Mouse (Mus musculus) embryonic facial prominence, embryonic 15.5 days (tissue): Measurements from ENCODE around the gene Arhgap28. TPM values are rescaled to one million over a fixed set of nuclear protein-coding genes. Genes with fewer than 3 reads are reported as not detected.

Experiments
- ATAC-seq: fragments of 200-750 bp; cut with Nextera tagmentation; 2 replicates; pipeline ENCODE4 v1.8.0; 2017; ENCODE audit warnings: low read depth, moderate TSS enrichment; ENCODE audit not compliant: insufficient number of reproducible peaks, low FRiP score, low TSS enrichment
- H3K27ac ChIP-seq: fragments of 300-500 bp; sonication (generic); replicated peaks from 2 replicates; pipeline ENCODE4 v1.5.1; 2015; ENCODE audit warnings: mild to moderate bottlenecking, inconsistent platforms
- H3K27me3 ChIP-seq: fragments of 300-500 bp; sonication (generic); 2 replicates; pipeline ENCODE4 v1.6.1; 2015; ENCODE audit warnings: inconsistent platforms
- H3K36me3 ChIP-seq: fragments of 300-500 bp; sonication (generic); 2 replicates; pipeline ENCODE4 v1.6.1; 2015; ENCODE audit warnings: mild to moderate bottlenecking, inconsistent platforms
- H3K4me1 ChIP-seq: fragments of 300-500 bp; sonication (generic); 2 replicates; pipeline ENCODE4 v1.6.1; 2015; ENCODE audit warnings: inconsistent platforms
- H3K4me2 ChIP-seq: fragments of 300-500 bp; sonication (generic); replicated peaks from 2 replicates; pipeline ENCODE4 v1.6.1; 2015; ENCODE audit warnings: mild to moderate bottlenecking, inconsistent platforms
- H3K4me3 ChIP-seq: fragments of 300-500 bp; sonication (generic); replicated peaks from 2 replicates; pipeline ENCODE4 v1.5.1; 2015; ENCODE audit warnings: mild to moderate bottlenecking, inconsistent platforms
- H3K9ac ChIP-seq: fragments of 300-500 bp; sonication (generic); 2 replicates; pipeline ENCODE4 v1.6.1; 2015; ENCODE audit warnings: inconsistent platforms
- H3K9me3 ChIP-seq: fragments of 300-500 bp; sonication (generic); replicated peaks from 2 replicates; pipeline ENCODE4 v1.6.1; 2016; ENCODE audit warnings: inconsistent platforms
- WGBS: fragments of 180-500 bp; shearing (Covaris S2); methylation state at CpG from one replicate; pipeline ENCODE4 v1.1.7; 2015; 5-methylcytosine and 5-hydroxymethylcytosine counted together
- polyA plus RNA-seq: library from polyadenylated mRNA; unstranded; fragments of >200 nt; fragmentation: Nextera tagmentation; extraction: Ambion mirVana; gene quantifications from 2 replicates; pipeline ENCODE4 v1.2.1, GENCODE M21; 2015

The Arhgap28 gene
- polyA plus RNA-seq = 47.3 and 48.6 TPM in 2 replicates

DNA sequence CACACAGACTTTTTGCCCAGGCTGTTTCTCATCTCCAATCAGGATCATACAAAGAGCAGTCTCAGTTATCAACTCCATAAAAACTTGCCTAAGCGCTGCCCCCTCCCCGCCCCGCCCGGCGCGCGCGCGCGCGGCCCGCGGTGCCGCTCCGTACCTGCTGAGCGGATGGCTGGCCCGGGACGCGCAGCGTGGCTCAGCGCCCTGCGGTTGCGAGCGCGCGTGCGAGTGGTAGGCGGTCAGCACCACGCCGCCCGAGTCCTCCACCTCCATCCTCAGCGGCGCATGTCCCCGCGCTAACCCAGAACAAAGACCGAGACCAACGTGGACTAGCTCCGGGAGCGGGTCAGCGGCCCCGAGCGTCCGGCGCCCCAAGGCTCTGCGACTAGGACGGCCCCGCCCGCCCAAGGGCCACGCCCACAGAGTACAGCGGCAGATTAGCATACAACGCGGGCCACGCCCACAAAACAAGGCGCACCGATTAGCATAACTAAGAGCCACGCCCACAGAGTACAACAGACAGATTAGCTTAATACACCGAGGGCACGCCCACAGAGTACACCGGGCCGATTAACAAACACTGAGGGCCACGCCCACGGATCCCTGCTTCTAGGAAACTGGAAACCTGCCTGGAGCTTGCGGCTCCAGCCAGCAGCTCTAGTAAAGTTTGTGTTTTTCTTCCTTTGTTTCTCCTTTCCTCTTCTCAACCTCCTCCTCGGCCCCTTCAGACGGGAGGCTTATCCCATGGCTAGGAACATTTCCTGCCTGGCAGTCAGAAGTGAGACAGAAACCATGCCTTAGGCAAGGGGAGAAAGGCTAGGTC, at the start of gene Arhgap28:
Arhgap28 (minus strand) TSS at position 380 of the 820 bp plus-strand sequence.
- no peaks in the 10 kb centered on the region for H3K36me3 ChIP-seq
- H3K27ac ChIP-seq = peak within 1 kb of the TSS; percentile 96
- ATAC-seq = peak; percentile 93
- no peaks in the 10 kb centered on the region for H3K9me3 ChIP-seq
- peak within 1 kb of the TSS; percentile 72 for H3K4me2 ChIP-seq
- H3K27me3 ChIP-seq = no peaks in the 10 kb centered on the region
- peak within 1 kb of the TSS; percentile 72 for H3K4me3 ChIP-seq
- peak within 1 kb of the TSS; percentile 68 for H3K9ac ChIP-seq
- H3K4me1 ChIP-seq = peaks cover 25% of the 10 kb centered on the region
- under 1% methylated on average over 65 of the region's 65 CpGs for WGBS

DNA sequence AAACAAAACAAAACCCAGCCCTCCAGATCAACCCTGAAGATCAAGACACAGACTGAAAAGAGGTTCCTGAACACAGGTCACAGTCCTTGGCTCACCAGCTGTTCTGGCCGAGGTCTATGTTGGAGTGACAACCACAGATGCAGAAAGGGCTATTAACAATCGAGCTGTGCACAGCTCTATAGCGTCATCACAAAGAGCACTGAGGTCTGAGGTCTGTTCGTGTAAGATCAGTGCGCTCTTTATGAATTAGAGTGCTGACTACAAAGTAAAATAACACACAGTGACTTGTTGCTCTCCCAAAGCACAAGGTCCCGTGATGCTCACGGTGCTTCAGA, 42.4 kb upstream of the Arhgap28 start:
- no peak overlapping the region for H3K4me3 ChIP-seq
- H3K36me3 ChIP-seq = no peaks in the 10 kb centered on the region
- H3K27ac ChIP-seq = peak overlapping the region; percentile 86
- no peak overlapping the region for H3K4me2 ChIP-seq
- 47% methylated on average over 7 of the region's 7 CpGs for WGBS
- no peak overlapping the region for H3K9ac ChIP-seq
- H3K27me3 ChIP-seq = no peaks in the 10 kb centered on the region
- peaks cover 7% of the 10 kb centered on the region for H3K4me1 ChIP-seq
- peak; percentile 69; the same call in 1 of the 2 replicates for ATAC-seq
- H3K9me3 ChIP-seq = no peaks in the 10 kb centered on the region

DNA sequence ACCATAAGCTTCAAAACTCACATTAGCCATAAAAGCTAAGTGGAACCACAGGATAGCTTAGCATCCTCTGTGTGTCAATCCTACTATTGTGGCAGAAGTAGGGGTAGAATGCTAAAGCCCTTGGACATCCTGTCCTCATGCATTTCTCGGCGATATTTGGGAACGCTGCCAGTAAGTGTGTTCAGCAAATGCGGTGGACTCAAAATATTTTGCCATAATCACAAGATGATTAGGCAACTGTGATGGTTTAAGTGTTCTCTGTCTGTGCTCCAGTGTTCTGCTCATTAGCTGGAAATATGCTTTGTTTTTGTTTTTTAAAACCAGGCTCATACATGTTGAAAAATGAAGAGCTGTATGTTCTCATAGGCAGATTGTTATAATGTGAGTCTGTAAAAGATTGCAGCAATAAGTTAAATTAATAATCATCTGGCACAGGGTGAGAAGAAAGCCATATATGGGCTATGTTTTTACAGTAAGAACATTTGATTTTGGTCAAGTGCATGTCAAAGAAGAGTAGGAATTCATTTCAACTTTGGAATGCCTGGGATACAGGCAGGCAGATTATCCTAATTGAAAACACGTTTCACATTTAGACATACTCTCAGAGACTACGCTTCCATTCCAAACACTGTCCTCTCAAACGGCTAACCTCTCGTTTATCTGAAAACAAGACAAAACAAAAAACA, 41.9 kb upstream of the Arhgap28 start:
- peaks cover 7% of the 10 kb centered on the region for H3K4me1 ChIP-seq
- no peak overlapping the region for H3K9ac ChIP-seq
- peak overlapping the region; percentile 86 for H3K27ac ChIP-seq
- peak; percentile 69 for ATAC-seq
- H3K4me2 ChIP-seq = no peak overlapping the region
- no peak overlapping the region for H3K4me3 ChIP-seq
- H3K9me3 ChIP-seq = no peaks in the 10 kb centered on the region
- H3K27me3 ChIP-seq = no peaks in the 10 kb centered on the region
- 21% methylated on average over 8 of the region's 8 CpGs for WGBS
- H3K36me3 ChIP-seq = no peaks in the 10 kb centered on the region

GRCm38 (mm10) chr17:68042377-68042776, 38.5 kb upstream of the Arhgap28 start:
- 96% methylated on average over 4 of the region's 4 CpGs for WGBS
- no peaks in the 10 kb centered on the region for H3K9me3 ChIP-seq
- H3K9ac ChIP-seq = no peak overlapping the region
- no peak overlapping the region for H3K4me3 ChIP-seq
- H3K27ac ChIP-seq = no peak overlapping the region
- peaks cover 7% of the 10 kb centered on the region for H3K4me1 ChIP-seq
- H3K4me2 ChIP-seq = no peak overlapping the region
- H3K36me3 ChIP-seq = no peaks in the 10 kb centered on the region
- no peaks in the 10 kb centered on the region for H3K27me3 ChIP-seq
- ATAC-seq = no peak

DNA sequence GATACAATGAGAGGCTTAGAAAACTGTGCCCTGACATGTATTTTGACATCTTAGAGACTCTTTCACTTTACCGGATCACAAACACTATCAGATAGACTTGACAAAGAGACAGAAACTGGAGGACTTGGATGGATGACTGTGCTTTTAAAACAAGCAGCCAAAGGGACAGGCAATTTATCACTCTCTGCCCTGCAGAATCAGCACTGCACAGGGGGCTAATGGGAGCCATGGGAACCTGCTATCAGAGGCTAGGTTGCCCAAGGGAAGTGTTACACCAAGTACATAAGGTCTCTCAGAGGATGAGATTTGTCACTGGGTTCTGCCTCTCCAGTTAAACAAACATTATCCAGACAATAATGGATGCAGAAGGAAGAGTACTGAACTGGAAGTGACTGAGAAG, 33.1 kb upstream of the Arhgap28 start:
- Histone ChIP-seq H3K4me2 (no peak overlapping the region), H3K9ac (no peak overlapping the region), H3K27me3 (no peaks in the 10 kb centered on the region), H3K36me3 (no peaks in the 10 kb centered on the region), H3K9me3 (no peaks in the 10 kb centered on the region), H3K4me3 (no peak overlapping the region), H3K27ac (no peak overlapping the region), H3K4me1 (no peaks in the 10 kb centered on the region)
- ATAC-seq = no peak
- 76% methylated on average over 1 of the region's 1 CpGs for whole genome bisulfite sequencing

- no peak overlapping the region for H3K4me2 ChIP-seq
- no peaks in the 10 kb centered on the region for H3K4me1 ChIP-seq
- no peak overlapping the region for H3K4me3 ChIP-seq
- no peak overlapping the region for H3K9ac ChIP-seq
- no peaks in the 10 kb centered on the region for H3K36me3 ChIP-seq
- 82% methylated on average over 5 of the region's 5 CpGs for WGBS
- H3K27ac ChIP-seq = no peak overlapping the region
- H3K9me3 ChIP-seq = no peaks in the 10 kb centered on the region
- no peaks in the 10 kb centered on the region for H3K27me3 ChIP-seq
- ATAC-seq = no peak
These were observed 25.6 kb upstream of the Arhgap28 start for GRCm38 (mm10) chr17:68029495-68029894.

DNA sequence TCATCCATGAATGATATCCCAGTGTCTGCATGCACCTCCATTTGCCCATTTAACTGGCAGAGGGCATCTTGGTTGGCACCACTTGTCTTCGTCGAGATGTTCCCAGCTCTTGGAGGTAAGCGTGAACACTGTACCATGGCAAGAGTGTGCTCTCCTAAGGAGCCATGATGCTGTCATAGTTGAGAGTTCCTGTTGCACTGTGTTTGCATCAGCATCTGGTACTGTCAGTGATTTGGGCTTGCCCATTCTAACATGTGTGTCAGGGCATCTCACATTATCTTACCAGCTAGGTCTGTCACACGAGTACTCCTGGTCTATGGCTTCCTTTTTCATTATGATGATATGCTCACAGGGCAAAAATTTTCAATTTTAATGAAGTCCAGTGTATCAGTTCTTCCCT, 24.6 kb upstream of the Arhgap28 start:
- no peak for ATAC-seq
- Histone ChIP-seq H3K9me3 (no peaks in the 10 kb centered on the region), H3K27me3 (no peaks in the 10 kb centered on the region), H3K4me1 (no peaks in the 10 kb centered on the region), H3K4me3 (no peak overlapping the region), H3K4me2 (no peak overlapping the region), H3K9ac (no peak overlapping the region), H3K36me3 (no peaks in the 10 kb centered on the region), H3K27ac (no peak overlapping the region)
- 90% methylated on average over 4 of the region's 4 CpGs for WGBS

GRCm38 (mm10) chr17:68024327-68024726, 20.4 kb upstream of the Arhgap28 start:
- H3K27me3 ChIP-seq = no peaks in the 10 kb centered on the region
- no peaks in the 10 kb centered on the region for H3K4me1 ChIP-seq
- H3K4me2 ChIP-seq = no peak overlapping the region
- WGBS = 62% methylated on average over 7 of the region's 7 CpGs
- H3K9me3 ChIP-seq = no peaks in the 10 kb centered on the region
- no peak overlapping the region for H3K4me3 ChIP-seq
- no peak overlapping the region for H3K27ac ChIP-seq
- no peaks in the 10 kb centered on the region for H3K36me3 ChIP-seq
- no peak overlapping the region for H3K9ac ChIP-seq
- ATAC-seq = no peak

DNA sequence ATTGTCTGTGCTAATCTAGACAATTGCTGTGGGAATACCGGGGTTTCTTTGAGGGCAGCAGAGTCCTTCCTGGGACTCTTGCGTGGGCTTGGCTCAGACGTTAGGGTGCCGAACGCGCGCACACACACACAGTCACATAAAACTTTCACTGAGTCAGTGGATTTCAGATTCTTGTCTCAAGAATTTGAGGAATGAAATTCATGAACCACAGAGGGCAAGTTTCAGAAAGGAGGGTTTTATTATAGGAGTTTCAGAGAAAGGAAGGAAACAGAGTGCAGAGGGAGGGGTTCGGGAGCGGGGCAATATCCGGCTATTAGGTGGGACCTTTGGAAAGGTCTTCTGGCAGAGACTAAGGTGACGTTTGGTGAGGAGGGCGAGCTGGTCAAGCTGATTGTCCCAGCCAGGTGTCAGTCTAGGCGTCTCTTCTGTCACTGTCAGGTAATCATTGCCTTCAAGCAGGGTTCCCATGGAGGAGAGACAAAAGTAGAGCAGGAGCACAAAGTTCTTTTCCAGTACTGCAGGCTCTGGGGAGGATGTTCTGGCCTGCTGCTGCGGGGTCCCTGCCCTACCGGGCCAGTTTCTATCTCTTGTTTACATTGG, 15.6 kb upstream of the Arhgap28 start:
- Histone ChIP-seq H3K27ac (no peak overlapping the region), H3K27me3 (no peaks in the 10 kb centered on the region), H3K4me2 (no peak overlapping the region), H3K9ac (no peak overlapping the region), H3K4me3 (no peak overlapping the region), H3K4me1 (no peaks in the 10 kb centered on the region), H3K9me3 (no peaks in the 10 kb centered on the region), H3K36me3 (no peaks in the 10 kb centered on the region)
- ATAC-seq = no peak
- 46% methylated on average over 15 of the region's 15 CpGs for WGBS

- Histone ChIP-seq H3K9ac (no peak overlapping the region), H3K9me3 (no peaks in the 10 kb centered on the region), H3K36me3 (no peaks in the 10 kb centered on the region), H3K4me3 (no peak overlapping the region), H3K4me1 (no peaks in the 10 kb centered on the region), H3K27ac (no peak overlapping the region), H3K4me2 (no peak overlapping the region), H3K27me3 (no peaks in the 10 kb centered on the region)
- 29% methylated on average over 3 of the region's 3 CpGs for WGBS
- ATAC-seq = no peak
These were observed 13.2 kb upstream of the Arhgap28 start for GRCm38 (mm10) chr17:68017095-68017494.

GRCm38 (mm10) chr17:68011606-68012005, 7.7 kb upstream of the Arhgap28 start:
- no peak overlapping the region for H3K4me2 ChIP-seq
- no peaks in the 10 kb centered on the region for H3K27me3 ChIP-seq
- ATAC-seq = no peak
- H3K9ac ChIP-seq = no peak overlapping the region
- no peaks in the 10 kb centered on the region for H3K9me3 ChIP-seq
- 83% methylated on average over 5 of the region's 5 CpGs for WGBS
- H3K36me3 ChIP-seq = no peaks in the 10 kb centered on the region
- no peaks in the 10 kb centered on the region for H3K4me1 ChIP-seq
- H3K4me3 ChIP-seq = no peak overlapping the region
- H3K27ac ChIP-seq = no peak overlapping the region
